Mouse (Mus musculus) embryonic stem cell, embryonic (primary cell): ENCODE data around the gene Socs7.

Experiments used
- CTCF ChIA-PET, 4 experiments: fragments of 300-600 bp in 2 of 4; fragments of 350-600 bp in 2 of 4; sonication (Branson Sonifier 250); formaldehyde crosslinking; loops; one replicate each; lab custom pipeline; 2022; ENCODE audit warnings: inconsistent platforms in 2 of 4; lab: Charles Lee
- POLR2A ChIA-PET, 4 experiments: fragments of 300-600 bp in 2 of 4; fragments of 350-600 bp in 2 of 4; sonication (Branson Sonifier 250); formaldehyde crosslinking; loops; one replicate each; lab custom pipeline; 2022; ENCODE audit warnings: antibody characterized with exemption in 4 of 4, inconsistent platforms in 1 of 4; lab: Charles Lee

The Socs7 gene

GRCm38 (mm10) chr11:97434121-97434520 lies 71.8 kb downstream of the Socs7 start:
- CTCF ChIA-PET, result interaction anchor here (0.5 to 3.5 kb wide), 50 partner anchors 11 to 1625 kb away, joined by 3 to 49 read pairs (median 6); partner anchors contain the start of genes Arhgap23 (in 2 of the 4), Mrpl45 (in 1 of the 4) and Stard3 (in 1 of the 4)
- POLR2A ChIA-PET, result interaction anchor here (0.6 to 4.6 kb wide), 63 partner anchors 8 to 978 kb away, joined by 3 to 62 read pairs (median 5); partner anchors contain the start of genes Arhgap23 (in 3 of the 4), Cisd3 (in 1 of the 4), Epop (in 1 of the 4) and Erbb2 (in 1 of the 4)

- ChIA-PET POLR2A (interaction anchor here (0.5 to 4.6 kb wide), 81 partner anchors 7 to 977 kb away, joined by 3 to 62 read pairs (median 4); partner anchors contain the start of genes Arhgap23 (in 3 of the 4), Cisd3 (in 1 of the 4), Epop (in 1 of the 4) and Erbb2 (in 1 of the 4)), CTCF (interaction anchor here (0.5 to 3.5 kb wide), 69 partner anchors 7 to 1624 kb away, joined by 3 to 49 read pairs (median 5); partner anchors contain the start of genes Arhgap23 (in 2 of the 4), Mrpl45 (in 1 of the 4), Socs7 (in 1 of the 4) and Stard3 (in 1 of the 4))
Observed at GRCm38 (mm10) chr11:97434704-97435454, 72.5 kb downstream of the Socs7 start.

- ChIA-PET CTCF (interaction anchor here in 3 of 4 experiments (0.5 to 3.5 kb wide), 24 partner anchors 8 to 241 kb away, joined by 3 to 49 read pairs (median 6); partner anchors contain the start of genes Arhgap23 (in 1 of the 3) and Socs7 (in 1 of the 3)), POLR2A (interaction anchor here (0.5 to 4.6 kb wide), 51 partner anchors 8 to 414 kb away, joined by 3 to 62 read pairs (median 4); partner anchors contain the start of genes Arhgap23 (in 3 of the 4), Cisd3 (in 1 of the 4), Epop (in 1 of the 4) and Psmb3 (in 1 of the 4))
Observed at GRCm38 (mm10) chr11:97435808-97436491, 73.6 kb downstream of the Socs7 start.

GRCm38 (mm10) chr11:97437745-97438144 lies 75.4 kb downstream of the Socs7 start:
- ChIA-PET CTCF (interaction anchor here in 3 of 4 experiments (0.6 to 2.4 kb wide), 5 partner anchors 15 to 669 kb away, joined by 3 to 7 read pairs (median 3); partner anchors contain the start of gene Arhgap23 (in 1 of the 3)), POLR2A (interaction anchor here in 3 of 4 experiments (0.6 to 4.6 kb wide), 16 partner anchors 9 to 189 kb away, joined by 3 to 30 read pairs (median 4); partner anchors contain the start of genes Arhgap23 (in 2 of the 3) and Mrpl45 (in 1 of the 3))

GRCm38 (mm10) chr11:97438868-97439267 lies 76.5 kb downstream of the Socs7 start:
- POLR2A ChIA-PET, result interaction anchor here in 3 of 4 experiments (0.6 to 4.6 kb wide), 12 partner anchors 9 to 187 kb away, joined by 3 to 30 read pairs (median 4); partner anchors contain the start of gene Arhgap23 (in 3 of the 3)
- CTCF ChIA-PET, result interaction anchor here in 2 of 4 experiments (0.5 to 2.4 kb wide), 2 partner anchors 30 to 55 kb away, joined by 3 to 7 read pairs; no protein-coding TSS in a partner anchor

- CTCF ChIA-PET, result interaction anchor here in 1 of 4 experiments (0.6 to 1.1 kb wide), 2 partner anchors 32 to 95 kb away, joined by 3 read pairs; no protein-coding TSS in a partner anchor
- POLR2A ChIA-PET, result interaction anchor here in 2 of 4 experiments (0.7 to 2.9 kb wide), 9 partner anchors 8 to 186 kb away, joined by 3 to 15 read pairs (median 4); partner anchors contain the start of gene Arhgap23 (in 1 of the 2)
Observed at GRCm38 (mm10) chr11:97439935-97440334, 77.6 kb downstream of the Socs7 start.

- ChIA-PET CTCF (interaction anchor here in 2 of 4 experiments (0.6 to 2.2 kb wide), 6 partner anchors 9 to 49 kb away, joined by 3 to 9 read pairs (median 4); no protein-coding TSS in a partner anchor), POLR2A (interaction anchor here in 3 of 4 experiments (0.5 to 2.9 kb wide), 15 partner anchors 9 to 591 kb away, joined by 3 to 15 read pairs (median 4); partner anchors contain the start of gene Arhgap23 (in 1 of the 3))
Observed at GRCm38 (mm10) chr11:97440441-97440881, 78.1 kb downstream of the Socs7 start.

GRCm38 (mm10) chr11:97441036-97441657 lies 78.8 kb downstream of the Socs7 start:
- ChIA-PET CTCF (interaction anchor here in 3 of 4 experiments (0.6 to 2.2 kb wide), 10 partner anchors 9 to 48 kb away, joined by 3 to 9 read pairs (median 4); no protein-coding TSS in a partner anchor), POLR2A (interaction anchor here (0.6 to 2.9 kb wide), 25 partner anchors 9 to 592 kb away, joined by 3 to 15 read pairs (median 4); partner anchors contain the start of gene Arhgap23 (in 1 of the 4))

- ChIA-PET CTCF (interaction anchor here in 3 of 4 experiments (0.6 to 2.2 kb wide), 11 partner anchors 8 to 119 kb away, joined by 3 to 9 read pairs (median 4); no protein-coding TSS in a partner anchor), POLR2A (interaction anchor here (0.6 to 2.9 kb wide), 23 partner anchors 8 to 355 kb away, joined by 3 to 15 read pairs (median 4); partner anchors contain the start of genes Arhgap23 (in 2 of the 4) and 4933428G20Rik (in 1 of the 4))
Observed at GRCm38 (mm10) chr11:97441658-97442125, 79.3 kb downstream of the Socs7 start.

GRCm38 (mm10) chr11:97442891-97443675 lies 80.7 kb downstream of the Socs7 start:
- POLR2A ChIA-PET, result interaction anchor here in 3 of 4 experiments (0.6 to 2.8 kb wide), 8 partner anchors 8 to 441 kb away, joined by 3 to 13 read pairs (median 4); partner anchors contain the start of genes 4933428G20Rik (in 1 of the 3), Arhgap23 (in 1 of the 3) and Fbxo47 (in 1 of the 3)
- CTCF ChIA-PET, result interaction anchor here in 3 of 4 experiments (0.6 to 1.5 kb wide), 5 partner anchors 21 to 271 kb away, joined by 3 to 5 read pairs (median 4); no protein-coding TSS in a partner anchor

GRCm38 (mm10) chr11:97445596-97445995 lies 83.2 kb downstream of the Socs7 start:
- ChIA-PET POLR2A (interaction anchor here in 2 of 4 experiments (0.6 to 4.1 kb wide), 7 partner anchors 10 to 465 kb away, joined by 3 to 20 read pairs (median 4); no protein-coding TSS in a partner anchor), CTCF (interaction anchor here in 2 of 4 experiments (1.9 to 2.9 kb wide), 3 partner anchors 10 to 86 kb away, joined by 4 to 16 read pairs (median 8); no protein-coding TSS in a partner anchor)

GRCm38 (mm10) chr11:97445999-97446511 lies 83.7 kb downstream of the Socs7 start:
- POLR2A ChIA-PET, result interaction anchor here in 2 of 4 experiments (0.6 to 4.1 kb wide), 6 partner anchors 8 to 125 kb away, joined by 3 to 20 read pairs (median 3); no protein-coding TSS in a partner anchor
- CTCF ChIA-PET, result interaction anchor here in 2 of 4 experiments (1.9 to 2.9 kb wide), 3 partner anchors 11 to 86 kb away, joined by 4 to 16 read pairs (median 8); no protein-coding TSS in a partner anchor

GRCm38 (mm10) chr11:97447979-97448378 lies 85.6 kb downstream of the Socs7 start:
- ChIA-PET CTCF (interaction anchor here (0.5 to 1.4 kb wide), 10 partner anchors 13 to 733 kb away, joined by 3 to 4 read pairs (median 3); no protein-coding TSS in a partner anchor), POLR2A (interaction anchor here (0.6 to 6.3 kb wide), 9 partner anchors 9 to 619 kb away, joined by 3 to 38 read pairs (median 3); partner anchors contain the start of gene Arhgap23 (in 1 of the 4))
